Mouse (Mus musculus) spleen, adult 18-20 months (tissue): ENCODE measurements at regions not wholly inside any gene's neighbourhood (a gene's known extent, or its start where the extent isn't known, plus 50 kb on each side); places are given as distances from the start of the nearest gene placed in this dataset.
"Not testable (repeated sequence)": the region's sequence is repeated elsewhere in the genome, so short reads cannot be mapped to it uniquely, and the experiment has no call there.

ENCODE experiments used
- DNase-seq, 2 experiments: peaks; one replicate each; pipeline ENCODE4 v3.0.0; 2022; ENCODE audit warnings: mixed read lengths in 2 of 2

DNA sequence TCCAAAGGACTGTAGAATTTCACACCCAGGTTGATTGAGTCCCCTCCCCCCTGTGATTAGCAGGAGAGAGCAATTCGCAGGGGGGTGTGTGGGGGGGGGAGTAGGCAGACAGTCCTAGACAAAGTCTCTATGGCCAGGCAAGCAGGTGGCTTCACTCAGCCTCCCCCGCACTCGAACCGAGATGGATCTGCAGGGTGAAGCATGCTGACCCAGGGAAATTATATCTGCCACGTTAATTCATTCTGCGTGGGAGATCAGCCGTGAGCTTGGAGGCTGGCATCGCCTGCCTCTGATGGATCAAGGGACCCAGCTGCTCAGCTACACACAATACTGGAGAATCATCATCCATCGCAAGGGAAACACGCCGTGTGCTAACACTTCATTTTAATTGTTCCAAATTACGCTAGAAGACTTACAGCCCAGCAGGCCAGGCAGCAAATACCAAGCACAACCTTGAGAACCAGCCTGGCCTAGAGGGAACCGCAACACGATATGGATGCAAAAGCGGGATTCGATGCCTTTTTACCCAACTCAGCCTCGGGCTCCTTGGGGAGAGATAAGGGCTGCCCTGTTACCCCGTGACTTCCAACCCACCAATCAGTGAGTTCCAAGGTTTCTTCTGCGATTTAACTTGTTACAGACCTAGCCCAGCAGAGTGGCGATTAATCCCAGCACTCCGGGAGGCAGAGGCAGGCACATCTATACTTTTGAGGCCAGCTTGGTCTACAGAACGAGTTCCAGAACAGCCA is 137.7 kb upstream of the Top1 start:
- no peak for DNase-seq

DNA sequence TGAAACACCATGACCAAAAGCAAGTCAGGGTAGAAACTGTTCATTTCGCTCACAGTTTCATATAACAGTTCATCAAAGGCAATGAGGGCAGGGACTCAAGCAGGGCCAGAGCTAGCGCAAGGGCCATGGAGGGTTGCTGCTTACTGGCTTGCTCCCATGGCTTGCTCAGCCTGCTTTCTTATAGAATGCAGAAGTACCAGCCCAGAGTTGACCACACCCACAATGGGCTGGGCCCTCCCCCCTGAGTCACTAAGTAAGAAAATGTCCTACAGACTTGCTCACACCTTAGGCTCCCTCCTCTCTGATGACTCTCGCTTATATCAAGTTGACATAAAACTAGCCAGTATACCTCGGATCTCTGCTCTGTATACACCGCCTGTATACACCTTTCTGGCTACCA is 135.5 kb upstream of the Top1 start:
- no peak for DNase-seq

DNA sequence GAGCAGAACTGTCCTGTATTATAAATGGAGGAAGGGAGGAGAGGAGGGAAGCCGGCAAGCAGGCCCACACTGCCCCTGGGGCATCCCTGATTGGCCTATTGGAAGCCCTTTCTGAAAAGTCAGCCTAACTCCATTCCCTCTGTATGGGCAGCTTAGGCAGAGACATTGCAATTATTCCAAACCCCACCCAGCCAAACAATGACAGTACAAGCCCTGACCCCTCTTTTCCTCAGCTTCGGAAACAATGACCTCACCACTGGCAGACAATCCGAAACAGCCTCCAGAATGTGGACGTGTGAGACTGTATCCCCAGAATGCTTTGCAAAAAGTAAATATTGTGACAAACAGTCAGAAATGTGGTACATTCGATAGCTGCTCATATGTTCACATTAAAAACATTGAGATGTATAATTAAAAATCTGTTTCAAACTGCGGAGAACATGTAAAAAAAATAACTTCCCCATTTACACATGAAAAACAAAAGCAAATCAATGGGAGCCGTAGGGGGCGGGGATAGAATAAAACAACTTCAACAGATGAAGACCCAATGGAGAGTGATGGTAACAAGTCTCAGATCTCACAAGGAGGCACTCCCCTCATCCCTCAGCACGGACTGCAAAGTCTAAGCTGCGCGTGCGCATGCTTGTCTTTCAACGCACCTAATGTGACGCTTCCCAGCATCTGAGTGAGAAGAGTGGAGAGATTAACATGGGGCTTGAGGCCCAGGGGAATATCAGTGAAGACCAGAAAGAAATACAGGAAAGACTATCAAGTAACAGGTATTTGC is 134.9 kb upstream of the Top1 start:
- no peak for DNase-seq

DNA sequence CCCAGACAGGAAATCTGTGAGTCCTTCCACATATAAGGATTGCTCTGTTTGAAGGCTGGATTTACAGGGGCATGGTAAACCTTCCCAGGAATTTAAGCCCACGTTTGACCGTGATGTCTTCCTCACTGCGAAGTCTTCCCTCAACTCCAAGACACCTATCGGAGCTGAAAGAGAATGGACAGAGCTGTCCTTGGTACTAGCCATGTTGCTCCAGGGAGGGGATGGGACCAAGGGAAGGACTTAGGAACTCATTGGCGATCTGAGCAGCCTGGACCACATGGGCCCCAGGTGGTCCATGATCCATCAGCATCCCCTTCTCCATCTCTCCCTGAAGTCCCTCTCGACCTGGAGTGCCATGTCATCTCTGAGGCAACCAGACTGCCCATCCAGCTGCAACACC is 130.1 kb upstream of the Top1 start:
- DNase-seq: no peak

DNA sequence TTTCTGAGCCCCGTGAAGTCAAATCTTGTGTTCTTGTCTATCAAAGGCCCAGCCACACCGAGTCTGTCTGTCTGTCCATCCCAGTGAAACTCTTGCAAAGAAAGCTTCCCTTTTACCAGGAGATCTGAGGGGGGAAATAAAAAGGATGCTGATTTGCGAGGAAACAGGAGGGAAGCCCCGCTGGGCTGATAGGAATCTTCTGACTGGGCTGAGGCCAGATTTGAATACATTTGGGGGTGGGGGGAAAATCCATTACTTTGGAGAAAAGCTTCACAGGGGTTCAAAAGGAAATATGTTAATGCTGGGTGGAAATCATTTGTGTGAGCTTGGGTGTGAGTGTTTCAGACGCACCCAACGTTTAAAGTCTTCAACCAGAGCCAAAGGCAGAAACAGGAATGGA is 129.2 kb upstream of the Top1 start:
- no peak for DNase-seq

- DNase-seq: no peak
Measured at GRCm38 (mm10) chr2:160525301-160526205, 120.1 kb upstream of the Top1 start.

DNA sequence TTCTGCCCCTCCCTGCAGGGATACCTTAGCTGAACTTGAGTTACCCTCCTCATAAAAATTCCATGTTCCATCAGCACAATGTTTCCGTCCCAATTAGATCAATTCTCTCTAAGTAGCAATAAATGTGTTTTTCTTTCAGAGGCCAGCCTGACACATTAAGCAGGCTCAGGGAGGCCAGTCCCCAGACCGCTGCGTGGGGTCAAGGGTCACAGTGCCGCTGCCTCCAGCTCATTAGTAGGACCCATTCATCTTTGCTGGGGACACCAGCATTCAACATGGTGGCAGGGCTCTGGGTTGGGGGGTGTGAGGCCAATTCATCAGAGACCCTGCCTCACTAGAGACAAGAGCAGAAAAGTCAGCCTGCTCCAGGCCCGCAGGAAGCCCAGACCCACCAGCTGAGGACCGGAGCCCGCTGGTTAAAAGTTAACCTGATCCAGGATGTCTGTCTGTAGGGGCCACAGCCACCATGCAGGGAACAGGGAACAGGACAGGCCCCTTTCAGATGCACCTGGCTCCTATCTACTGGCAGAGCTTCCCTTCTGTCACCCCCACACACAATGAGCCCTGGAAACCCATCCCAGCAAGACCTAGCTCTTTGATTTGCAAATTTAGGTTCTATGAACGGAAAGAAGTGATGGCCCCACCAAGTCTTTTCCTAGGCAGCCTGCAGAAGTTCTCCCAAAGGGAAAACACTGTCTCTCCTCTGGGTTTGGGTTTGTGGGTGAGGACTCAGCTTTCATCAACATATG is 119.1 kb upstream of the Top1 start:
- no peak for DNase-seq

DNA sequence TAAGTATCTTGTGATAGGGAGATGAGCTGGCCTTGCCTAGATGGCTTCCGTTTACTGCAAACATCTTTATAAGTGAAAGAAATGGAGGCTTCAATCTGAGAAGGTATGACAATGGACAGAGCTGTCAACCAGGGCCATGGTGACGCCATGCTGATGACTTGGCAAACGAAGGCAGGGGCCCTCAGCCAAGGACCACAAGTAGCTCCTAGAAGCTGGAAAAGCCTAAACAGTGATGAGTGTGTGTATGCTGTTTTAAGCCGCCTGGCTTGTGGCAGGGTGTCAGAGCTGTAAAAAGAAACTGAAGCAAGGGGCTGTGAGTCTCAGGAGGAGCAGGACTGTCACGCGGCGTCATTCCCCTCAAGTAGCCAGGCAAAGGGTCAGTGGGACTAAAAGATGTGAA is 116.4 kb upstream of the Top1 start:
- no peak for DNase-seq

- no peak for DNase-seq
Measured at GRCm38 (mm10) chr2:160530377-160530776, 115.3 kb upstream of the Top1 start.

- DNase-seq: no peak
Measured at GRCm38 (mm10) chr2:160537319-160537719, 108.4 kb upstream of the Top1 start.

DNA sequence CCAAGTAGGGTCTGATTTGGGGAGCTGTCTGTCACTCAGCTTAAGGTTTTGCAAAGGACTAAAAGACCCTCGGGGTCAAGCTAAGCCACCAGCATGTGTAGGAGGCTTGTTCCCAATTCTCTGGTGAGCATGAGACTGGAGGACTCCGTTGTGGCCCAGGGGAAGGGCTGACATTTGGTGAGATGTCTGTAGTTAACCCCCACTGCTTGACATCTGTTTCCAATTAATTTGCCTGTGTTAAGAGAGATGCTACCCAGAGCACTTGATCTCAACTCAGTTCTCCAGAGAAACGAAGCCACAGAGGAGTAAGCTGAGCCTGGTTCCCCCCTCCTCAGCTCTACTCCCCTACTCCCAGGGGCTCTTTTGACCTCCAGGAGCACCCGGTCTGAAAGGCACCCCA is 100.2 kb upstream of the Top1 start:
- DNase-seq: no peak

- DNase-seq: no peak
Measured at GRCm38 (mm10) chr2:160552121-160552669, 93.5 kb upstream of the Top1 start.

- DNase-seq: no peak
Measured at GRCm38 (mm10) chr2:160561711-160562110, 84.0 kb upstream of the Top1 start.

DNA sequence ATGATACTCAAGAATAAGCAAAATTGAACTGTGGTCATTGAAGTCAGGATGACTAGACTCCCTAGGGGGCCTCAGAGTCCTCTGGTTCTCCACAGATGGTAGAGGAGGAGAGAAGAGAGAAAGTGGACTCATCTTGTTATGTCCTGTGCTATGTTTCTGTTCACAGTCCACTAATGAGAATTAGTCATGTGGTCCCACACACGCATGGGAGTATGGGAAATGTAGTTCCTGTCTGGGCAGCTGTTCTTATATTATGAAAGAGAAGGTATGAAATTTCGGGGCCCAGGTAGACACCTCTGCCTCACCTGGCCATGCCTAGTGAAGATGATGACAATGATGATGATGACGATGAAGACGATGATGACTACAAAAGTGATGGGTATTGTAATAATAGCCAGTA is 77.9 kb upstream of the Top1 start:
- no peak for DNase-seq

GRCm38 (mm10) chr2:160569496-160569895 is 76.2 kb upstream of the Top1 start:
- DNase-seq: no peak

- DNase-seq: peak; percentile 27 to 77
Measured at GRCm38 (mm10) chr2:160578384-160579320, 67.0 kb upstream of the Top1 start.

DNA sequence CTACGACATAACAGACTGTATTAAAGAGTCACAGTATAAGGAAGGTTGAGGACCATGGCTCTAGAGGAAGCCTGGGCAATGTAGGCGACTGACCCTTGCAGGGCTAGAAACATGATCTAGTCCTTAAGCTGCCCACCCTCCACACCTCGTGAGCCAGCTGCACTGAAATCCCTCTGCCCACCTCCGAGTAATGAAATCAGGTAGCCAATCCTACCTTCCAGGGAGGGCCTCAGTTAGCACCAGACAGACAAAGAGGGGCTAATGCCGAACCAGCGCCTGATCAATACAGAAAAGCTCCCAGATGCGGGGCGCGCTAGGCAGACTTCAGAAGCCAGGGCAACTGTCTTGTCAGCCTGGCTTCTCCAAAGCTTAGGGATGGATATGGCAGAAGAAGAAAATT is 65.4 kb upstream of the Top1 start:
- no peak for DNase-seq

GRCm38 (mm10) chr2:160581029-160581428 is 64.7 kb upstream of the Top1 start:
- no peak for DNase-seq

DNA sequence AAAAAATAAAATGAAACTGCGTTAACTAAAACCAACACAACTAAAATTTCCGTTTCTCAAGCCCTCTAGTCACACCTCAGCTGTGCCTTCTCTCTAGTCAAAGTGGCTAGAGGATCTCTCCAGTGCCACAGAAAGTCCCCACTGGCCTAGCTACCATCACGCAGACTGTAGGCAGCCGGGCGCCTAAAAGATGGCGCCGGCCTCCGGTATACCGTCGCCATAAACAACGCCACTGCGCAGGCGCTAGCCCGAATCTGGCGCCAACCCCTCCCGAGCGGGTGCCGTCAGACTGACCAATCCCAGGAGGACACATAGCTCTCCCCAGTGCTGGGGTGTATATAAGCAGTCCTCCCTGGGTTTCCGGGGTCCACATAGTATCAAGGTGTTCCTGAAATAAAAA is 62.7 kb upstream of the Top1 start:
- DNase-seq: not testable (repeated sequence)

- no peak for DNase-seq
Measured at GRCm38 (mm10) chr2:160583506-160583905, 62.2 kb upstream of the Top1 start.

DNA sequence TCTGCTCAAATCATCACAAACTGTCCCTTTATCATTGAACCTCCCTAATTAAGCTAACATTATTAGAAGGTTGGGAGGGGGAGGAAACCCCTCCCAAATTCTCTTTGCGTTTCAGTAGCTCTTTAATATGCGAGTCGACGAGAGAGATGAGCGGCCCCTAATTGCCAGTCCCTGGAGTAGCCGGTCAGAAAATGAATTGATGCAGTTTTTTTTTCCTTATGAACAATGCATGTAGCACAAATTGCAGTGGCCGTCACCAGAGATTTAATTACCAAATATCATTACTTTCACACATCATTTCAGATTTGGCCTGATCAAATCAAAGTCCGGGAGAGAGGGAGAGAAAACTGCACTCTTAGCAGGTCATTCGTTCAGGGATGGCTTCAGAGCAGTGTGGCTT is 61.1 kb upstream of the Top1 start:
- DNase-seq: no peak
